Mouse (Mus musculus) kidney, adult 18-20 months (tissue): ENCODE results near the gene Rps12-ps3.

Experiments
- DNase-seq: peaks from one replicate; pipeline ENCODE4 v3.0.0; 2021

Rps12-ps3 gene

GRCm38 (mm10) chr19:59352760-59353159 lies 30.7 kb downstream of the Rps12-ps3 start:
- no peak for DNase-seq

DNA sequence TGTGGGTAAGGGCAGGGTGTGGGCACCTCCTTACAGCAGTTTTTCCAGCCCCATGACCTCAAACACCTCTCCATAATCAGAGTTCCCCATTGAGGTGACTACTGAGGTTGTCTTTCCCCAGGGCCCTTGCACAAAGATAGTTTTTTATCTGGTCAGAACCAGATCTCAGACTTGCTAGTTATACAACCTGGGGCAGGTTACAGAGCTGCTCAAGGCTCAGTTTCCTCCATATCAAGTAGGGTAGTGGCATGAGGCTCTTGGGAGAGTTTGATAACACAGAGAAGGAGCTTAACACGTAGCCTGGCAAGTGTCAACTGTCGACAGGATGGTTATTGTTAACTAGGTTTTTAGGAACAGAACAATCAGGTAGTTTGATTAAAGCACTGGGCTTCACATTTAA lies 32.8 kb downstream of the Rps12-ps3 start:
- no peak for DNase-seq

DNA sequence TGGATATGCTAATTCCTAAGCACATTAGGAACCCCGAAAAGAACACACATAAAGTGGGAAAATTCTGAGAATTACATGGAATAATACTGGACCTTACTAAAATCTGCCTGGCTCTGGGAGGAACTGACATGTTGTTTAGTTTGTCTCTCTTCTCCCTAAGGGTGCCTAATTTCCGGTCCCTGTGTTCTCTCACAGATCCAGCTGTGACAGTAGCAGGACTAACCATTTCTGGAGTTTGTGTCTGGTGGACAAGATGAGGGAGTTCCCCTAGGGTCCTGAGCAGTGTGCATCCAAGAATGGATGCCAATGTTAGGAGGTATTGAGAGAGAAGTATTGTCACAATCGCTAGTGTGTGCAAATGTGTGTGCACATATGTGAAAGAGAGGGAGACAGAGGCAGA lies 34.3 kb downstream of the Rps12-ps3 start:
- no peak for DNase-seq

GRCm38 (mm10) chr19:59356843-59357595 lies 34.9 kb downstream of the Rps12-ps3 start:
- no peak for DNase-seq

- DNase-seq = no peak
These were observed 35.8 kb downstream of the Rps12-ps3 start for GRCm38 (mm10) chr19:59357878-59358277.

- DNase-seq = no peak
These were observed 37.1 kb downstream of the Rps12-ps3 start for GRCm38 (mm10) chr19:59359202-59359601.

DNA sequence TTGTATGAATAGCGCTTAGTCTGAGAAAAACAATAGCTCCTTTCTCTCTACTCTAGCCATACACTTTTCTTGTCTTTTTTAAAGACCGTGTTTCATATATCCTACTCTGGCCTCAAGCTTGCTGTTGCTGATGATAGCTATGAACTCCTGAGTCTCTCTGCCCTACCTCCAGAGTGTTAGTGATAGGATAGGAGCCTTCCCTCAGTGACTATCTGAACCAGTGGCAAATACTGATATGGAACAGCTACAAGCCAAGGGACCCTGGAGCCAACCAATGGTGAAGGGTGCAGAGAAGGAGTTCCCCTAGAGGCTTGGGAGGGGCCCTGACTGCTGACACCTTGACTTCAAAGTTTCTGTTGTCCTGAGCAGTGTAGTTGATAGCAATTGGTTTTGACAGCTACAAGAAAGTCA lies 38.4 kb downstream of the Rps12-ps3 start:
- DNase-seq = no peak

GRCm38 (mm10) chr19:59362646-59363045 lies 40.6 kb downstream of the Rps12-ps3 start:
- DNase-seq = no peak

DNA sequence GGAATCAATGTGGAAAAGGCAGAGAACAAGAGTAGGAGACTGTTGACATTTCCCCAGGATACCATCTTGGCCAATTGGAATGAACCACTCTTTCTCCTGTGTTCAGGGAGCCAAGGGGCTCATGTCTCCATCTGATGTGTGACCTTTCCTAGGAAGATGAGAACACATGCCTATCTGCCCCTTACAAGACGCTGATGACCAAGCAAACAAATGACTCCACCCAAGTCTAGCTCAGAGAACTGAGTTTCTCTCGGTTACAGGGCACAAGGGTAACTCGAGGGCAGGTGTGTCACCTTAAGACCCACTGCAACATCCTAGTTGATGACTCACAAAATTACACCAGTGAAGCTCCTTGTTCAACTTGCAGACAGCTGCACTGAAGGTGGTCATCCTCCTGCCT lies 41.6 kb downstream of the Rps12-ps3 start:
- DNase-seq = no peak

DNA sequence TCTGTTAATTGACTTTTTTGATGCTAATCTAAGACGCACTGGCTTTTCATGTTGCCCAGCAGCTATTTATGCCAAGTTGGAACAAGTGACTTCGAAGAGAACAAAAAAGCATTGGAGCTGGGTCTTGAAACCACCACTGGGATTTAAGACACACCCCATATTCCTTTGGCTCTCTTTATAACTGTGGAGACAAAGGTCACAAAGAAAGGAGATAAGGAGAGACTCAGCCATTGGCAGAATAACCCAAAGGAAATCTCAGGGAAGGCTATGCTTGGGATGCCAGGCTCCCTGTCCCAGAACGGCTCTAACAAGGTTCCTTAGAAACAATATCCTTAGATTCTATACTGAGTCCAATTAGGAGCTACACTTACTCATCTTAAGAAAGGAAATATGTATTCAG lies 44.6 kb downstream of the Rps12-ps3 start:
- no peak for DNase-seq

- DNase-seq = no peak
These were observed 45.8 kb downstream of the Rps12-ps3 start for GRCm38 (mm10) chr19:59367892-59368291.

GRCm38 (mm10) chr19:59371016-59371415 lies 48.9 kb downstream of the Rps12-ps3 start:
- no peak for DNase-seq
